Mouse (Mus musculus) midbrain, embryonic 15.5 days (tissue): ENCODE results near the gene H2-Ob. TPM values are rescaled to one million over a fixed set of nuclear protein-coding genes. Genes with fewer than 3 reads are reported as not detected.
"Not testable (repeated sequence)": the region's sequence is repeated elsewhere in the genome, so short reads cannot be mapped to it uniquely, and the experiment has no call there.

Experiments
- ATAC-seq: fragments of 200-750 bp; cut with Nextera tagmentation; replicated peaks from 2 replicates; pipeline ENCODE4 v1.8.0; 2017; ENCODE audit warnings: moderate TSS enrichment
- H3K27ac ChIP-seq: fragments of 300-500 bp; sonication (generic); 2 replicates; pipeline ENCODE4 v1.5.1; 2015; ENCODE audit warnings: mild to moderate bottlenecking, inconsistent platforms
- H3K27me3 ChIP-seq: fragments of 300-500 bp; sonication (generic); replicated peaks from 2 replicates; pipeline ENCODE4 v1.6.1; 2015; ENCODE audit warnings: inconsistent platforms
- H3K36me3 ChIP-seq: fragments of 300-500 bp; sonication (generic); replicated peaks from 2 replicates; pipeline ENCODE4 v1.6.1; 2015; ENCODE audit warnings: inconsistent platforms
- H3K4me1 ChIP-seq: fragments of 300-500 bp; sonication (generic); 2 replicates; pipeline ENCODE4 v1.6.1; 2015; ENCODE audit warnings: inconsistent platforms
- H3K4me2 ChIP-seq: fragments of 300-500 bp; sonication (generic); 2 replicates; pipeline ENCODE4 v1.6.1; 2015; ENCODE audit warnings: inconsistent platforms, mild to moderate bottlenecking, moderate library complexity
- H3K4me3 ChIP-seq: fragments of 300-500 bp; sonication (generic); 2 replicates; pipeline ENCODE4 v1.5.1; 2015; ENCODE audit warnings: mild to moderate bottlenecking, inconsistent platforms
- H3K9ac ChIP-seq: fragments of 300-500 bp; sonication (generic); 2 replicates; pipeline ENCODE4 v1.6.1; 2015; ENCODE audit warnings: mild to moderate bottlenecking, inconsistent platforms
- H3K9me3 ChIP-seq: fragments of 300-500 bp; sonication (generic); 2 replicates; pipeline ENCODE4 v1.6.1; 2016; ENCODE audit warnings: inconsistent platforms
- WGBS: fragments of 180-500 bp; shearing (Covaris S2); methylation state at CpG from one replicate; pipeline ENCODE4 v1.1.7; 2015; ENCODE audit warnings: mixed read lengths; 5-methylcytosine and 5-hydroxymethylcytosine counted together
- polyA plus RNA-seq: library from polyadenylated mRNA; unstranded; fragments of >200 nt; fragmentation: Nextera tagmentation; extraction: Ambion mirVana; gene quantifications from 2 replicates; pipeline ENCODE4 v1.2.1, GENCODE M21; 2015

H2-Ob gene
- polyA plus RNA-seq, 1 experiment from 2014 or later: 0.06 TPM

DNA sequence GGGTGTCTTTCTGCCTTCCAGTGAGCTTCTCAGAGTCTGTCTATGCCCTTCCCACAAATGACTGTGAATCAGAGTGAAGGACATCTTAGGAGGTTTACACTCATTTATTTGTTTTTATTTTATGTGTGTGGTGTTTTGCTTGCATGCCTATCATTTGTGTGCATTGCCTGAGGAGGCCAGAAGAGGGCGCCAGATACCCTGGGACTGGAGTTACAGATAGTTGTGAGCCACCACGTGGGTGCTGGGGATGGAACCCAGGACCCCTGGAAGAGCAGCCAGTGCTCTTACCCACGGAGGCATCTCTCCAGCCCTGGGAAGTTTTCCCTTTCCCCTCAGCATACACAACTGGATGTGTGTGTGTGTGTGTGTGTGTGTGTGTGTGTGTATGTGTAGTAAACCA, 29.0 kb upstream of the H2-Ob start:
- H3K4me2 ChIP-seq: no peak overlapping the region
- ATAC-seq: no peak
- no peak overlapping the region for H3K9ac ChIP-seq
- H3K36me3 ChIP-seq: no peaks in the 10 kb centered on the region
- no peak overlapping the region for H3K4me3 ChIP-seq
- no peak overlapping the region for H3K27ac ChIP-seq
- no peaks in the 10 kb centered on the region for H3K9me3 ChIP-seq
- peaks cover 10% of the 10 kb centered on the region for H3K4me1 ChIP-seq
- 36% methylated on average over 3 of the region's 3 CpGs for WGBS
- peaks cover 50% of the 10 kb centered on the region for H3K27me3 ChIP-seq

GRCm38 (mm10) chr17:34210599-34210998, 28.1 kb upstream of the H2-Ob start:
- H3K4me2 ChIP-seq: no peak overlapping the region
- peaks cover 7% of the 10 kb centered on the region; the same call in 1 of the 2 replicates for H3K4me1 ChIP-seq
- 76% methylated on average over 3 of the region's 3 CpGs for WGBS
- H3K27ac ChIP-seq: no peak overlapping the region
- ATAC-seq: no peak
- no peak overlapping the region for H3K9ac ChIP-seq
- H3K27me3 ChIP-seq: peaks cover 44% of the 10 kb centered on the region
- H3K9me3 ChIP-seq: no peaks in the 10 kb centered on the region
- no peak overlapping the region for H3K4me3 ChIP-seq
- no peaks in the 10 kb centered on the region for H3K36me3 ChIP-seq

GRCm38 (mm10) chr17:34211746-34212365, 26.8 kb upstream of the H2-Ob start:
- 22% methylated on average over 23 of the region's 23 CpGs for WGBS
- H3K9ac ChIP-seq: no peak overlapping the region

DNA sequence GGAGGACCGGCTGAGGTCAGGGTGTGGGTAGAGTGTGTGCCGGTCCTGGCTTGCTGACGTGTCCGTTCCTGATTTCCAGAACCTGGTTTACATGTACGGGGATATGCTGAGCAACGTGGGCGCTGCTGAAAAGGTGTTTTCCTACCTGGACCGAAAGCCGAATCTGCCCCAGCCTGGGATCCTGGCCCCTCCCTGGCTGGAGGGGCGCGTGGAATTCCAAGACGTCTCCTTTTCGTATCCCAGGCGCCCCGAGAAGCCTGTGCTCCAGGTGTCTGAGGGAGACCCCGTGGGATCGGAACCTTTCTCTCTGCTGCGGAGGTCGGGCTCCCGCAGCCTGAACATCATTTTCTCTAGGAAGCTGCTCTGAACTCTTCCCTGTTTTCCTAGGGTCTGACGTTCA, 24.8 kb upstream of the H2-Ob start:
- no peak overlapping the region for H3K4me3 ChIP-seq
- 44% methylated on average over 21 of the region's 21 CpGs for WGBS
- no peaks in the 10 kb centered on the region for H3K36me3 ChIP-seq
- no peak overlapping the region for H3K27ac ChIP-seq
- no peaks in the 10 kb centered on the region for H3K9me3 ChIP-seq
- peak overlapping the region; percentile 28 for H3K4me2 ChIP-seq
- no peak for ATAC-seq
- no peak overlapping the region for H3K9ac ChIP-seq
- H3K27me3 ChIP-seq: peaks cover 36% of the 10 kb centered on the region
- peaks cover 7% of the 10 kb centered on the region; the same call in 1 of the 2 replicates for H3K4me1 ChIP-seq

More at GRCm38 (mm10) chr17:34211746-34212365, 26.8 kb upstream of the H2-Ob start:
- Histone ChIP-seq H3K4me2 (peak overlapping the region; percentile 15; the same call in 1 of the 2 replicates), H3K4me3 (no peak overlapping the region), H3K9me3 (no peaks in the 10 kb centered on the region), H3K4me1 (peaks cover 7% of the 10 kb centered on the region; the same call in 1 of the 2 replicates), H3K36me3 (no peaks in the 10 kb centered on the region), H3K27ac (no peak overlapping the region), H3K27me3 (peaks cover 36% of the 10 kb centered on the region)
- ATAC-seq: no peak

DNA sequence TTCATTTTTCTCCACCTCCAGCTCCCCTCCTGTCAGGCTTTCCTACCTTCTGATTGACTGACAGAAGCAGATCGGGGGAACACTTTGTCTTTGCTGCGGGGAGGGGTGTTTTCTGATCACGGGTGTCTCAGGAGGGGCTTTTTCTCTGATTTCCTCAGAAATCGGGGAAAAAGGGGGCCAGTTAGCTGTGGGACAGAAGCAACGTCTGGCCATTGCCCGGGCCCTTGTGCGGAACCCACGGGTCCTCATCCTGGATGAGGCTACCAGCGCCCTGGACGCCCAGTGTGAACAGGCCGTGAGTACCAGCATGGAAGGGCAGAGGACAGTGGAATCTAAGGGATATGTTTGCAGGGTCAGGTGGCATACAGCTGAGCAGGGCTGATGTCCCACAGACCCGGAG, 23.5 kb upstream of the H2-Ob start:
- no peak for ATAC-seq
- Histone ChIP-seq H3K36me3 (no peaks in the 10 kb centered on the region), H3K27me3 (peaks cover 36% of the 10 kb centered on the region), H3K4me1 (peaks cover 7% of the 10 kb centered on the region; the same call in 1 of the 2 replicates), H3K9me3 (no peaks in the 10 kb centered on the region), H3K4me3 (no peak overlapping the region), H3K27ac (no peak overlapping the region), H3K9ac (no peak overlapping the region), H3K4me2 (no peak overlapping the region)
- 88% methylated on average over 12 of the region's 12 CpGs for WGBS

- 89% methylated on average over 8 of the region's 8 CpGs for WGBS
- H3K36me3 ChIP-seq: no peaks in the 10 kb centered on the region
- H3K4me1 ChIP-seq: peaks cover 7% of the 10 kb centered on the region; the same call in 1 of the 2 replicates
- H3K27ac ChIP-seq: no peak overlapping the region
- no peak overlapping the region for H3K9ac ChIP-seq
- H3K4me2 ChIP-seq: no peak overlapping the region
- H3K4me3 ChIP-seq: no peak overlapping the region
- ATAC-seq: no peak
- no peaks in the 10 kb centered on the region for H3K9me3 ChIP-seq
- H3K27me3 ChIP-seq: peaks cover 24% of the 10 kb centered on the region
Observed at GRCm38 (mm10) chr17:34217216-34217928, 21.3 kb upstream of the H2-Ob start.

- H3K36me3 ChIP-seq: no peaks in the 10 kb centered on the region
- peaks cover 19% of the 10 kb centered on the region for H3K27me3 ChIP-seq
- no peak overlapping the region for H3K27ac ChIP-seq
- ATAC-seq: no peak
- 87% methylated on average over 5 of the region's 5 CpGs for WGBS
- H3K9me3 ChIP-seq: no peaks in the 10 kb centered on the region
- H3K4me3 ChIP-seq: no peak overlapping the region
- peaks cover 7% of the 10 kb centered on the region; the same call in 1 of the 2 replicates for H3K4me1 ChIP-seq
- H3K4me2 ChIP-seq: no peak overlapping the region
- no peak overlapping the region for H3K9ac ChIP-seq
Observed at GRCm38 (mm10) chr17:34217986-34218385, 20.7 kb upstream of the H2-Ob start.

- H3K4me2 ChIP-seq: no peak overlapping the region
Observed at GRCm38 (mm10) chr17:34218675-34219074, 20.0 kb upstream of the H2-Ob start.

GRCm38 (mm10) chr17:34219096-34219495, 19.6 kb upstream of the H2-Ob start:
- H3K4me1 ChIP-seq, H3K4me3 ChIP-seq, H3K4me2 ChIP-seq, H3K9ac ChIP-seq, H3K9me3 ChIP-seq, ATAC-seq, H3K27ac ChIP-seq, H3K36me3 ChIP-seq, H3K27me3 ChIP-seq: not testable (repeated sequence)
- 92% methylated on average over 9 of the region's 11 CpGs for WGBS

More at GRCm38 (mm10) chr17:34218675-34219074, 20.0 kb upstream of the H2-Ob start:
- Histone ChIP-seq H3K9ac (no peak overlapping the region), H3K27me3 (peaks cover 13% of the 10 kb centered on the region), H3K4me3 (no peak overlapping the region), H3K4me1 (peaks cover 7% of the 10 kb centered on the region; the same call in 1 of the 2 replicates), H3K36me3 (no peaks in the 10 kb centered on the region), H3K27ac (no peak overlapping the region), H3K9me3 (no peaks in the 10 kb centered on the region)
- ATAC-seq: no peak
- 74% methylated on average over 11 of the region's 11 CpGs for WGBS

DNA sequence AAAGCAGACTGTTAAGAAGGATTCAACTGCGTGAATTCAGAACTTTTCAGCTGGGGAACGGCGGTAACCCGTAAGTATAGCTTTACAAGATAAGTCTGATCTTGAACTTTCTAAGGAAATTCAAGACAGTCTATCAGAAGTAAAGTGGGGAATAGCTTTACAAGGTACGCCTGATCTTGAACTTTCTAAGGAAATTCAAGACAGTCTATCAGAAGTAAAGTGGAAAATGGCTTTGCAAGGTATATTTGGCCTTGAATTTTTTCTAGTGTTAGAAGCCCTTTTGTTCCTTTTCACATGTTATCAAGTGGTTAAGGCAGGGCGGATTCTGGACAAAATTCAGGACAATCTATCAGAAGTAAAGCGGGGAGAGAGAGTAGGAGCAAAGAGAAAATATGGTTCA, 18.9 kb upstream of the H2-Ob start:
- H3K4me3 ChIP-seq, H3K9me3 ChIP-seq, H3K4me1 ChIP-seq, ATAC-seq, H3K27ac ChIP-seq, H3K36me3 ChIP-seq, H3K27me3 ChIP-seq, H3K9ac ChIP-seq, H3K4me2 ChIP-seq: not testable (repeated sequence)
- WGBS: 97% methylated on average over 3 of the region's 7 CpGs

DNA sequence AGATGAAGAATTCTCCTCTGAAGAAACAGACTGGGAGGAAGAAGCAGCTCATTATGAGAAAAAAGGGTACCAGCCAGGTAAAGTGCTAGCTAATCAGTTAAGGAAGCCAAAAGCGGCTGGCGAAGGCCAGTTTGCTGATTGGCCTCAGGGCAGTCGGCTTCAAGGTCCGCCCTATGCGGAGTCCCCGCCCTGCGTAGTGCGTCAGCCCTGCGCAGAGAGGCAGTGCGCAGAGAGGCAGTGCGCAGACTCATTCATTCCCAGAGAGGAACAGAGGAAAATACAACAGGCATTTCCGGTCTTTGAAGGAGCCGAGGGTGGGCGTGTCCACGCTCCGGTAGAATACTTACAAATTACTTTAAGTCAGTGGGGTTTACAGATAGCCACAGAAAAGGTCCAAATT, 18.3 kb upstream of the H2-Ob start:
- not testable (repeated sequence) for H3K4me2 ChIP-seq, H3K4me3 ChIP-seq, H3K4me1 ChIP-seq, H3K27me3 ChIP-seq, H3K9ac ChIP-seq, H3K27ac ChIP-seq, H3K9me3 ChIP-seq, ATAC-seq, H3K36me3 ChIP-seq
- 96% methylated on average over 9 of the region's 16 CpGs for WGBS

DNA sequence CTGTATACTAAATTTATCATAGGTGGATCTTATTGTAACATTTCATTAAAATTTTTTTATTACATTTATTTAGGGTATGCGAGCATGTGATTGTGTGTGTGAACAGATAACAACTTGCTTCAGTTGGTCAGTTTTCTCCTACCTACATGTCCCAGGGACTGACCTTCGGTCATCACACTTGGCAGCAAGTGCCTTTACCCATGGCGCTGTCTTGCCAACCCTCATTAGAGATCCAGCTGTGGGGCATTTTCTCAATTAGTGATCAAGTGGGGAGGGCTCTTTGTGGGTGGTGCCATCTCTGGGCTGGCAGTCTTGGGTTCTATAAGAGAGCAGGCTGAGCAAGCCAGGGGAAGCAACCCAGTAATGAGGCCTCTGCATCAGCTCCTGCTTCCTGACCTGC, 13.9 kb upstream of the H2-Ob start:
- WGBS: 94% methylated on average over 3 of the region's 3 CpGs
- H3K36me3 ChIP-seq: no peaks in the 10 kb centered on the region
- ATAC-seq: no peak

DNA sequence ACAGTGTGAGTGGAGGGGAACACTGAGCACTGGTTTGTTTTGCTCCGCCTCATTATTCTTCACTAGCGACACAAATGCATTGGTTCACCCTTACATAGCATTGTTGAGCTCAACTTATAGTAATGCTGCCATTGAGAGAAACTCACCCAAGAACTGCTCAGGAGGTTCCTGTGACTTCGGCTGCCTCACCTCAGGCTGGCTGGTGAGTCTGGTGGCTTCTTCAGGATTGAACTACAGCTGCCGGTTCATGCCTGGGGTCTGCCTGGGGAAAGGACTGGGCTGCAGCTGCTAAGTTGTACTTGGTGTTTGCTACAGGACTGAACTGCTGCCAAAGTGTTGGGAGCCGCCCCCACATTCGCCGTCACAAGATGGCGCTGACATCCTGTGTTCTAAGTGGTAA, 13.3 kb upstream of the H2-Ob start:
- no peaks in the 10 kb centered on the region for H3K9me3 ChIP-seq

More for the DNA sequence above, 13.9 kb upstream of the H2-Ob start:
- H3K4me2 ChIP-seq: no peak overlapping the region
- no peaks in the 10 kb centered on the region for H3K9me3 ChIP-seq
- no peaks in the 10 kb centered on the region for H3K27me3 ChIP-seq
- H3K4me1 ChIP-seq: no peaks in the 10 kb centered on the region
- H3K4me3 ChIP-seq: no peak overlapping the region
- H3K9ac ChIP-seq: no peak overlapping the region
- no peak overlapping the region for H3K27ac ChIP-seq

More for the DNA sequence above, 13.3 kb upstream of the H2-Ob start:
- Histone ChIP-seq H3K36me3 (no peaks in the 10 kb centered on the region), H3K4me3 (no peak overlapping the region), H3K9ac (no peak overlapping the region), H3K4me1 (no peaks in the 10 kb centered on the region), H3K27me3 (no peaks in the 10 kb centered on the region), H3K27ac (no peak overlapping the region), H3K4me2 (no peak overlapping the region)
- 95% methylated on average over 8 of the region's 8 CpGs for WGBS
- no peak for ATAC-seq
